Mouse (Mus musculus): ENCODE measurements at regions not wholly inside any gene's neighbourhood (a gene's known extent, or its start where the extent isn't known, plus 50 kb on each side); places are given as distances from the start of the nearest gene placed in this dataset.

- no peak for DNase-seq
Measured at GRCm38 (mm10) chr6:100476550-100477366, 189.5 kb upstream of the Rybp start.

- DNase-seq = no peak
Measured at GRCm38 (mm10) chr6:100475341-100475955, 188.2 kb upstream of the Rybp start.

- DNase-seq = no peak
Measured at GRCm38 (mm10) chr6:100474326-100474725, 187.0 kb upstream of the Rybp start.

- DNase-seq = no peak
Measured at GRCm38 (mm10) chr6:100470071-100470470, 182.8 kb upstream of the Rybp start.

- no peak for DNase-seq
Measured at GRCm38 (mm10) chr6:100462757-100463156, 175.5 kb upstream of the Rybp start.

GRCm38 (mm10) chr6:100453401-100453800, 166.1 kb upstream of the Rybp start:
- no peak for DNase-seq

GRCm38 (mm10) chr6:100452097-100453002, 165.1 kb upstream of the Rybp start:
- no peak for DNase-seq

GRCm38 (mm10) chr6:100450108-100450507, 162.8 kb upstream of the Rybp start:
- no peak for DNase-seq

GRCm38 (mm10) chr6:100449087-100449486, 161.8 kb upstream of the Rybp start:
- DNase-seq = no peak

GRCm38 (mm10) chr6:100447211-100447610, 159.9 kb upstream of the Rybp start:
- no peak for DNase-seq

- DNase-seq = no peak
Measured at GRCm38 (mm10) chr6:100446804-100447203, 159.5 kb upstream of the Rybp start.

- no peak for DNase-seq
Measured at GRCm38 (mm10) chr6:100439071-100439737, 151.9 kb upstream of the Rybp start.

GRCm38 (mm10) chr6:100438511-100438991, 151.3 kb upstream of the Rybp start:
- DNase-seq = peak; percentile 36

- DNase-seq = peak; percentile 15
Measured at GRCm38 (mm10) chr6:100437980-100438379, 150.7 kb upstream of the Rybp start.

- DNase-seq = no peak
Measured at GRCm38 (mm10) chr6:100436507-100436906, 149.2 kb upstream of the Rybp start.

GRCm38 (mm10) chr6:100435222-100435621, 147.9 kb upstream of the Rybp start:
- no peak for DNase-seq

- DNase-seq = no peak
Measured at GRCm38 (mm10) chr6:100433534-100433867, 146.2 kb upstream of the Rybp start.

- no peak for DNase-seq
Measured at GRCm38 (mm10) chr6:100432688-100433533, 145.6 kb upstream of the Rybp start.

GRCm38 (mm10) chr6:100430286-100430685, 143.0 kb upstream of the Rybp start:
- DNase-seq = no peak

- no peak for DNase-seq
Measured at GRCm38 (mm10) chr6:100429511-100429910, 142.2 kb upstream of the Rybp start.

- no peak for DNase-seq
Measured at GRCm38 (mm10) chr6:100428759-100429158, 141.5 kb upstream of the Rybp start.
